Mouse (Mus musculus): ENCODE measurements around the gene Kcnt1. TPM values are rescaled to one million over a fixed set of nuclear protein-coding genes. Genes with fewer than 3 reads are reported as not detected.

Kcnt1 gene
- polyA plus RNA-seq, 1 experiment from 2014 or later, result 2.2 TPM

GRCm38 (mm10) chr2:25887226-25887625 is 23.7 kb downstream of the Kcnt1 start:
- Histone ChIP-seq H3K4me2 (ENCODE audit: low read depth) (no peak overlapping the region), H3K9ac (ENCODE audit: low read length) (no peak overlapping the region), H3K4me1 (ENCODE audit: control insufficient read depth, insufficient read depth, low read length) (no peaks in the 10 kb centered on the region), H3K27ac (ENCODE audit: low read depth, low read length) (no peak overlapping the region), H3K9me3 (ENCODE audit: control insufficient read depth, low read length) (no peaks in the 10 kb centered on the region), H3K36me3 (ENCODE audit: control insufficient read depth, insufficient read depth, low read length) (no peaks in the 10 kb centered on the region), H3K27me3 (ENCODE audit: control insufficient read depth, insufficient read depth, low read length) (no peaks in the 10 kb centered on the region), H3K4me3 (ENCODE audit: low read depth, low read length) (no peak overlapping the region)
- 68% methylated on average over 8 of the region's 8 CpGs for WGBS
- ATAC-seq (ENCODE audit: insufficient read depth, low FRiP score, low TSS enrichment), result no peak
- no peak for DNase-seq (ENCODE audit: low spot score)

- no peak overlapping the region for H3K4me3 ChIP-seq (ENCODE audit: low read depth, low read length)
- H3K4me1 ChIP-seq (ENCODE audit: control insufficient read depth, insufficient read depth, low read length), result no peaks in the 10 kb centered on the region
- 67% methylated on average over 5 of the region's 5 CpGs for WGBS
- H3K27ac ChIP-seq (ENCODE audit: low read depth, low read length), result no peak overlapping the region
- no peaks in the 10 kb centered on the region for H3K9me3 ChIP-seq (ENCODE audit: control insufficient read depth, low read length)
- no peaks in the 10 kb centered on the region for H3K36me3 ChIP-seq (ENCODE audit: control insufficient read depth, insufficient read depth, low read length)
- ATAC-seq (ENCODE audit: insufficient read depth, low FRiP score, low TSS enrichment) (no peak), DNase-seq (ENCODE audit: low spot score) (no peak)
- H3K4me2 ChIP-seq (ENCODE audit: low read depth), result no peak overlapping the region
- H3K27me3 ChIP-seq (ENCODE audit: control insufficient read depth, insufficient read depth, low read length), result no peaks in the 10 kb centered on the region
- no peak overlapping the region for H3K9ac ChIP-seq (ENCODE audit: low read length)
Measured at GRCm38 (mm10) chr2:25888144-25888543, 24.6 kb downstream of the Kcnt1 start.

- no peaks in the 10 kb centered on the region for H3K9me3 ChIP-seq (ENCODE audit: control insufficient read depth, low read length)
- H3K27me3 ChIP-seq (ENCODE audit: control insufficient read depth, insufficient read depth, low read length), result no peaks in the 10 kb centered on the region
- no peak overlapping the region for H3K27ac ChIP-seq (ENCODE audit: low read depth, low read length)
- H3K9ac ChIP-seq (ENCODE audit: low read length), result no peak overlapping the region
- no peak for DNase-seq (ENCODE audit: low spot score)
- no peak overlapping the region for H3K4me3 ChIP-seq (ENCODE audit: low read depth, low read length)
- no peak for ATAC-seq (ENCODE audit: insufficient read depth, low FRiP score, low TSS enrichment)
- no peaks in the 10 kb centered on the region for H3K36me3 ChIP-seq (ENCODE audit: control insufficient read depth, insufficient read depth, low read length)
- 86% methylated on average over 7 of the region's 7 CpGs for WGBS
- H3K4me2 ChIP-seq (ENCODE audit: low read depth), result no peak overlapping the region
- no peaks in the 10 kb centered on the region for H3K4me1 ChIP-seq (ENCODE audit: control insufficient read depth, insufficient read depth, low read length)
Measured at GRCm38 (mm10) chr2:25892440-25892839, 28.9 kb downstream of the Kcnt1 start.

- 86% methylated on average over 9 of the region's 9 CpGs for WGBS
- Histone ChIP-seq H3K4me1 (ENCODE audit: control insufficient read depth, insufficient read depth, low read length) (no peaks in the 10 kb centered on the region), H3K4me2 (ENCODE audit: low read depth) (no peak overlapping the region), H3K9me3 (ENCODE audit: control insufficient read depth, low read length) (no peaks in the 10 kb centered on the region), H3K4me3 (ENCODE audit: low read depth, low read length) (no peak overlapping the region), H3K9ac (ENCODE audit: low read length) (no peak overlapping the region), H3K36me3 (ENCODE audit: control insufficient read depth, insufficient read depth, low read length) (no peaks in the 10 kb centered on the region; the same call in 1 of the 2 replicates), H3K27ac (ENCODE audit: low read depth, low read length) (no peak overlapping the region), H3K27me3 (ENCODE audit: control insufficient read depth, insufficient read depth, low read length) (no peaks in the 10 kb centered on the region)
- no peak for DNase-seq (ENCODE audit: low spot score)
- ATAC-seq (ENCODE audit: insufficient read depth, low FRiP score, low TSS enrichment), result no peak
Measured at GRCm38 (mm10) chr2:25898970-25899369, 35.4 kb downstream of the Kcnt1 start.

- Histone ChIP-seq H3K4me3 (ENCODE audit: low read depth, low read length) (no peak overlapping the region), H3K27ac (ENCODE audit: low read depth, low read length) (no peak overlapping the region), H3K36me3 (ENCODE audit: control insufficient read depth, insufficient read depth, low read length) (no peaks in the 10 kb centered on the region), H3K9me3 (ENCODE audit: control insufficient read depth, low read length) (no peaks in the 10 kb centered on the region), H3K27me3 (ENCODE audit: control insufficient read depth, insufficient read depth, low read length) (no peaks in the 10 kb centered on the region), H3K9ac (ENCODE audit: low read length) (no peak overlapping the region), H3K4me1 (ENCODE audit: control insufficient read depth, insufficient read depth, low read length) (no peaks in the 10 kb centered on the region), H3K4me2 (ENCODE audit: low read depth) (no peak overlapping the region)
- ATAC-seq (ENCODE audit: insufficient read depth, low FRiP score, low TSS enrichment) (no peak), DNase-seq (ENCODE audit: low spot score) (no peak)
- 91% methylated on average over 12 of the region's 12 CpGs for WGBS
Measured at GRCm38 (mm10) chr2:25909872-25910271, 46.3 kb downstream of the Kcnt1 start.

GRCm38 (mm10) chr2:25913247-25913646 is 49.7 kb downstream of the Kcnt1 start:
- WGBS, result 63% methylated on average over 2 of the region's 2 CpGs
- no peak for ATAC-seq (ENCODE audit: insufficient read depth, low FRiP score, low TSS enrichment)

GRCm38 (mm10) chr2:25914201-25914600 is 50.7 kb downstream of the Kcnt1 start:
- H3K36me3 ChIP-seq (ENCODE audit: control insufficient read depth, insufficient read depth, low read length), result no peaks in the 10 kb centered on the region
- H3K27ac ChIP-seq (ENCODE audit: low read depth, low read length), result no peak overlapping the region
- no peak overlapping the region for H3K9ac ChIP-seq (ENCODE audit: low read length)
- H3K4me3 ChIP-seq (ENCODE audit: low read depth, low read length), result no peak overlapping the region
- WGBS, result 77% methylated on average over 4 of the region's 4 CpGs
- no peak overlapping the region for H3K4me2 ChIP-seq (ENCODE audit: low read depth)
- H3K9me3 ChIP-seq (ENCODE audit: control insufficient read depth, low read length), result no peaks in the 10 kb centered on the region
- DNase-seq (ENCODE audit: low spot score), result no peak
- ATAC-seq (ENCODE audit: insufficient read depth, low FRiP score, low TSS enrichment), result no peak
- H3K27me3 ChIP-seq (ENCODE audit: control insufficient read depth, insufficient read depth, low read length), result no peaks in the 10 kb centered on the region
- H3K4me1 ChIP-seq (ENCODE audit: control insufficient read depth, insufficient read depth, low read length), result no peaks in the 10 kb centered on the region

More at GRCm38 (mm10) chr2:25913247-25913646, 49.7 kb downstream of the Kcnt1 start:
- DNase-seq (ENCODE audit: low spot score), result no peak
- Histone ChIP-seq H3K4me2 (ENCODE audit: low read depth) (no peak overlapping the region), H3K4me3 (ENCODE audit: low read depth, low read length) (no peak overlapping the region), H3K27me3 (ENCODE audit: control insufficient read depth, insufficient read depth, low read length) (no peaks in the 10 kb centered on the region), H3K27ac (ENCODE audit: low read depth, low read length) (no peak overlapping the region), H3K36me3 (ENCODE audit: control insufficient read depth, insufficient read depth, low read length) (no peaks in the 10 kb centered on the region), H3K4me1 (ENCODE audit: control insufficient read depth, insufficient read depth, low read length) (no peaks in the 10 kb centered on the region), H3K9me3 (ENCODE audit: control insufficient read depth, low read length) (no peaks in the 10 kb centered on the region), H3K9ac (ENCODE audit: low read length) (no peak overlapping the region)

- Histone ChIP-seq H3K9me3 (ENCODE audit: control insufficient read depth, low read length) (no peaks in the 10 kb centered on the region), H3K27ac (ENCODE audit: low read depth, low read length) (no peak overlapping the region), H3K36me3 (ENCODE audit: control insufficient read depth, insufficient read depth, low read length) (no peaks in the 10 kb centered on the region), H3K27me3 (ENCODE audit: control insufficient read depth, insufficient read depth, low read length) (no peaks in the 10 kb centered on the region), H3K4me3 (ENCODE audit: low read depth, low read length) (no peak overlapping the region), H3K4me2 (ENCODE audit: low read depth) (no peak overlapping the region), H3K9ac (ENCODE audit: low read length) (no peak overlapping the region), H3K4me1 (ENCODE audit: control insufficient read depth, insufficient read depth, low read length) (no peaks in the 10 kb centered on the region)
- ATAC-seq (ENCODE audit: insufficient read depth, low FRiP score, low TSS enrichment), result no peak
- DNase-seq (ENCODE audit: low spot score), result no peak
- 81% methylated on average over 5 of the region's 5 CpGs for WGBS
Measured at GRCm38 (mm10) chr2:25914821-25915220, 51.3 kb downstream of the Kcnt1 start.

- H3K9ac ChIP-seq (ENCODE audit: low read length), result no peak overlapping the region
- WGBS, result 92% methylated on average over 2 of the region's 2 CpGs
- no peaks in the 10 kb centered on the region for H3K4me1 ChIP-seq (ENCODE audit: control insufficient read depth, insufficient read depth, low read length)
- no peaks in the 10 kb centered on the region for H3K27me3 ChIP-seq (ENCODE audit: control insufficient read depth, insufficient read depth, low read length)
- H3K4me3 ChIP-seq (ENCODE audit: low read depth, low read length), result no peak overlapping the region
- no peak overlapping the region for H3K4me2 ChIP-seq (ENCODE audit: low read depth)
- ATAC-seq (ENCODE audit: insufficient read depth, low FRiP score, low TSS enrichment) (no peak), DNase-seq (ENCODE audit: low spot score) (no peak)
- H3K9me3 ChIP-seq (ENCODE audit: control insufficient read depth, low read length), result no peaks in the 10 kb centered on the region
- no peak overlapping the region for H3K27ac ChIP-seq (ENCODE audit: low read depth, low read length)
- no peaks in the 10 kb centered on the region for H3K36me3 ChIP-seq (ENCODE audit: control insufficient read depth, insufficient read depth, low read length)
Measured at GRCm38 (mm10) chr2:25918408-25918807, 54.9 kb downstream of the Kcnt1 start.

Data from neural tube, embryonic 11.5 days (tissue).